Mouse (Mus musculus): Measurements from ENCODE around the gene Atoh7. TPM values are rescaled to one million over a fixed set of nuclear protein-coding genes. Genes with fewer than 3 reads are reported as not detected.

Gene Atoh7
- total and polyA plus RNA-seq, 3 experiments = not detected

DNA sequence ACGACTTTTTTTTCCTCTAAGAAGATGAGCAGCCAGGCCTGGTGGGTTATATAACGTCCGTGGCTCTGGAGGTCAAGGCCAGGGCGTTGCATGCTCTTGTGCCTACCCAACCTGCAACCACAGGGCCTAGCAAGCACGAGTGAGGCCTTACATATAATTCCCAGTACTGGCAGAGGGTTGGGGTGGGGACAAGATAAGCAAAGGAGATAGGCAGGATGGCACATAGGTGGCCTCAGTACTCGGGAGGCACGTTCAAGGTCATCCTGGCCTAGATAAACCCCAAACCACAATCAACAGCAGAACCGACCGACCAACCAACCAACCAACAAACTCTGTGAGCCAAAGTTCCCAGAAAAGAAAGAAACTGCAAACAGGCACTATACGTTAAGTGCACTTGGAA, 13.1 kb upstream of the Atoh7 start:
- H3K9me3 ChIP-seq (replicated peaks; ENCODE audit: insufficient read depth, low read length) = no peaks in the 10 kb centered on the region
- DNase-seq (ENCODE audit: low read depth, low spot score) = no peak
- H3K27ac ChIP-seq (ENCODE audit: control insufficient read depth, low read depth, low read length) = no peak overlapping the region
- no peaks in the 10 kb centered on the region for H3K4me1 ChIP-seq (ENCODE audit: control insufficient read depth in 1 of 2, insufficient read depth in 2 of 2, low read length in 2 of 2)
- no peak overlapping the region for H3K4me3 ChIP-seq (ENCODE audit: control insufficient read depth in 1 of 2, insufficient read depth in 1 of 2, low read depth in 2 of 2, low read length in 2 of 2)
- H3K9ac ChIP-seq (ENCODE audit: control insufficient read depth, low read depth, low read length, poor library complexity, severe bottlenecking) = no peak overlapping the region
- no peaks in the 10 kb centered on the region; a peak in 1 of 4 replicates for H3K27me3 ChIP-seq (ENCODE audit: control insufficient read depth in 1 of 2, insufficient read depth in 2 of 2, low read length in 2 of 2)
- H3K36me3 ChIP-seq (ENCODE audit: control insufficient read depth in 1 of 2, insufficient read depth in 2 of 2, low read length in 2 of 2) = no peaks in the 10 kb centered on the region
- no peak for TF ChIP-seq NRF1 (IDR thresholded peaks at IDR 0.05; ENCODE audit: insufficient read depth, low read depth, low read length, poor library complexity, severe bottlenecking)
- no peak for TF ChIP-seq MXI1 (IDR thresholded peaks at IDR 0.05; ENCODE audit: low read depth, low read length)
- no peak for TF ChIP-seq ETS1 (IDR thresholded peaks at IDR 0.05; ENCODE audit: low read depth, low read length)
- TF ChIP-seq USF1 (IDR thresholded peaks at IDR 0.05; ENCODE audit: low read depth, low read length) = no peak
- no peak for TF ChIP-seq CHD2 (IDR thresholded peaks at IDR 0.05; ENCODE audit: low read length)
- no peak for TF ChIP-seq TCF12 (IDR thresholded peaks at IDR 0.05; ENCODE audit: low read depth, low read length)
- TF ChIP-seq POLR2A (IDR thresholded peaks at IDR 0.05; ENCODE audit: control insufficient read depth in 1 of 2, insufficient read depth in 1 of 2, low read depth in 1 of 2, low read length in 2 of 2, poor library complexity in 1 of 2) = no peak
- no peak for TF ChIP-seq NELFE (IDR thresholded peaks at IDR 0.05; ENCODE audit: low read depth, low read length)
- no peak for TF ChIP-seq TBP (IDR thresholded peaks at IDR 0.05; ENCODE audit: low read depth, low read length)
- no peak for TF ChIP-seq CTCF (IDR thresholded peaks at IDR 0.05 in 2 of 3, conservative IDR thresholded peaks at IDR 0.05 in 1 of 3; ENCODE audit: control insufficient read depth in 1 of 3, insufficient read depth in 1 of 3, low read depth in 2 of 3, low read length in 3 of 3, poor library complexity in 1 of 3, severe bottlenecking in 1 of 3)
- no peak for TF ChIP-seq MYB (IDR thresholded peaks at IDR 0.05; ENCODE audit: low read depth, low read length)
- TF ChIP-seq HCFC1 (IDR thresholded peaks at IDR 0.05; ENCODE audit: low read depth, low read length) = no peak
- H3K79me2 ChIP-seq (ENCODE audit: control insufficient read depth, insufficient read depth, low read length, poor library complexity) = no peaks in the 10 kb centered on the region

DNA sequence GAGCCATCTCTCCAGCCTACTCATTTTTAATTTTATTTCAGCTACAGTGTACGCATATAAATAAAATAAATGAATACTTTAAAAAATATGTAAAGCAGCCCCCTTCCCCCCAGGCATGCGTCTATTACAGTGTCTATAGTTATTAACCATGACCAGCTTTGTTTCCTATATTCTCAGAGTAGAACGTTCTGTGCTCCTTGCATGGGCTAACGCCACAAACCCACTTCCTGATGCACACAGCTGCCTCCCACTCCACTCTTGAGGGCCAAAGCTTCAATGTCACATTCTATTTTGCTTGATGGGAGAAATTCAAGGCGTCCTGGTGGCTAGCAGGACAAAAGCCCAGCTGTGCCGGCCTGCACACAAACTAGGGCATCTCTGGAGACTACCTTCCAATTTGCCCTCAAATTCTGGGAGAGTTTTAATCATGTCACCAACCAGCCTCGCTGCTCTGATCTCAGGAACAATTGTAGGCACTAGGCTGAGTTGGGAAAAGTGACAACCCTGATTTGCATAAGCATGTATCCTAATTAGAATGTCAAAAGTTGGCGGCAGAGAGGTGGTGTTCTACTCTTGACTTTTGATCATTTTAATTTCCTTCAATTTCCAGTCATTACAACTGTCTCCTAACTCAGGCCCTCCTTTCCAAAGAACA, 10.2 kb upstream of the Atoh7 start:
- H3K4me3 ChIP-seq (ENCODE audit: control insufficient read depth in 1 of 2, insufficient read depth in 1 of 2, low read depth in 2 of 2, low read length in 2 of 2) = no peak overlapping the region
- H3K4me1 ChIP-seq (ENCODE audit: control insufficient read depth in 1 of 2, insufficient read depth in 2 of 2, low read length in 2 of 2) = no peaks in the 10 kb centered on the region
- no peak overlapping the region for H3K27ac ChIP-seq (ENCODE audit: control insufficient read depth, low read depth, low read length)
- H3K36me3 ChIP-seq (ENCODE audit: control insufficient read depth in 1 of 2, insufficient read depth in 2 of 2, low read length in 2 of 2) = no peaks in the 10 kb centered on the region
- no peak overlapping the region for H3K9ac ChIP-seq (ENCODE audit: control insufficient read depth, low read depth, low read length, poor library complexity, severe bottlenecking)
- no peaks in the 10 kb centered on the region for H3K9me3 ChIP-seq (replicated peaks; ENCODE audit: insufficient read depth, low read length)
- no peak for DNase-seq (ENCODE audit: low read depth, low spot score)
- H3K79me2 ChIP-seq (ENCODE audit: control insufficient read depth, insufficient read depth, low read length, poor library complexity) = no peaks in the 10 kb centered on the region
- H3K27me3 ChIP-seq (ENCODE audit: control insufficient read depth in 1 of 2, insufficient read depth in 2 of 2, low read length in 2 of 2) = no peaks in the 10 kb centered on the region; a peak in 1 of 4 replicates
- TF ChIP-seq UBTF (IDR thresholded peaks at IDR 0.05; ENCODE audit: borderline replicate concordance, insufficient read depth, low read depth, low read length) = no peak
- no peak for TF ChIP-seq ZNF384 (IDR thresholded peaks at IDR 0.05; ENCODE audit: low read depth, low read length)

All from MEL (cell line).